Mouse (Mus musculus): Measurements from ENCODE around the gene Taf12. TPM values are rescaled to one million over a fixed set of nuclear protein-coding genes. Genes with fewer than 3 reads are reported as not detected.
A peak's percentile ranks its signal among the peaks of the same experiment; 100 is the strongest.

Taf12 gene
- polyA plus RNA-seq, 1 experiment from 2014 or later = 48.3 TPM

DNA sequence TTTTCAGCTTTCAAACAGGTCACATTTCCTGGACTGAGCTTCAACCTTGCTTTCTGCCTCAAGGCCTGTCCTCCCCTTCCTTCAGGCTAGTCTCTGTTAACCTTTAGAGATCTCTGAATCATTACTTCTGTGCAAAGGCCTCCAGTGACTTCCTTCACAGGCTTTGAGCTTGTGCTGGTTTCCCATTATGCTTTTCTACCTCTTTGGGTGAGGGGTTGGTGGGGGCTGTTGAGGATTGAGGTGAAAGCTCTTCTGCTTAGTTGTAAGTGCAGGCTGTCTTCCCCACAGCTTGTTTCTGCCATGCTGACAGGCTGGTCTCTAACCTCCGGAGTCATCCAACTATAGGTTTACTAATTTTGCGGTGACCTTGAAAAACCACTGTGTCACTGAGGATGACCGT is 17.8 kb upstream of the Taf12 start:
- whole genome bisulfite sequencing = 91% methylated on average over 3 of the region's 3 CpGs
- no peak for ATAC-seq (replicated peaks; ENCODE audit: low FRiP score)
- no peak overlapping the region for H3K4me2 ChIP-seq
- peaks cover 17% of the 10 kb centered on the region for H3K4me1 ChIP-seq
- 0 out of 2 replicates have a peak overlapping the region, but pooled peaks have one; percentile 14 for H3K27ac ChIP-seq
- H3K9ac ChIP-seq = no peak overlapping the region
- no peaks in the 10 kb centered on the region for H3K9me3 ChIP-seq (replicated peaks)
- peaks cover 6% of the 10 kb centered on the region for H3K36me3 ChIP-seq
- no peak overlapping the region for H3K4me3 ChIP-seq (replicated peaks)
- no peaks in the 10 kb centered on the region for H3K27me3 ChIP-seq

DNA sequence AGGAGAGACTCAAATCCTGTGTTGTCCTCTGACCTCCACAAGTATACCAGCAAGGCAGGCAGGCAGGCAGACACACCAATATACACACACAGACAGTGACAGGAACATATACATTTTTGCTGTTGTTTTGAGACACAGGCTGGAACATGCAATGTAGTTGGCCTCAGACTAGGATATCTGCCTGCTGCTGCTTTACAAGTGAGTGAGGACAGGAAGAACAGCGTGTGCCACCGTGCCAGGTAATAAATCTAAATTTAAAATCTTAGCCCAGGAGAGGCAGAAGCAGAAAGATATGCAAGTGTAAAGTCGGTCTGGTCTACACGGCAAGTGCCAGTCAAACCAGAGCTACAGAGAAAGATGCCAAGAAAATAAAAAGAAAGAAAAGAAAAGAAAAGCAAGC is 14.9 kb upstream of the Taf12 start:
- no peaks in the 10 kb centered on the region for H3K9me3 ChIP-seq (replicated peaks)
- H3K36me3 ChIP-seq = 0 out of 2 replicates have a peak, but pooled peaks cover 3% of the 10 kb centered on the region
- H3K4me3 ChIP-seq (replicated peaks) = peak overlapping the region; percentile 83; the same call in 1 of the 2 replicates
- peak overlapping the region; percentile 85 for H3K4me2 ChIP-seq
- no peak for ATAC-seq (replicated peaks; ENCODE audit: low FRiP score)
- 66% methylated on average over 4 of the region's 4 CpGs for WGBS
- H3K27ac ChIP-seq = 0 out of 2 replicates have a peak overlapping the region, but pooled peaks have one; percentile 34
- peak overlapping the region; percentile 88 for H3K9ac ChIP-seq
- peaks cover 26% of the 10 kb centered on the region for H3K4me1 ChIP-seq
- H3K27me3 ChIP-seq = no peaks in the 10 kb centered on the region

DNA sequence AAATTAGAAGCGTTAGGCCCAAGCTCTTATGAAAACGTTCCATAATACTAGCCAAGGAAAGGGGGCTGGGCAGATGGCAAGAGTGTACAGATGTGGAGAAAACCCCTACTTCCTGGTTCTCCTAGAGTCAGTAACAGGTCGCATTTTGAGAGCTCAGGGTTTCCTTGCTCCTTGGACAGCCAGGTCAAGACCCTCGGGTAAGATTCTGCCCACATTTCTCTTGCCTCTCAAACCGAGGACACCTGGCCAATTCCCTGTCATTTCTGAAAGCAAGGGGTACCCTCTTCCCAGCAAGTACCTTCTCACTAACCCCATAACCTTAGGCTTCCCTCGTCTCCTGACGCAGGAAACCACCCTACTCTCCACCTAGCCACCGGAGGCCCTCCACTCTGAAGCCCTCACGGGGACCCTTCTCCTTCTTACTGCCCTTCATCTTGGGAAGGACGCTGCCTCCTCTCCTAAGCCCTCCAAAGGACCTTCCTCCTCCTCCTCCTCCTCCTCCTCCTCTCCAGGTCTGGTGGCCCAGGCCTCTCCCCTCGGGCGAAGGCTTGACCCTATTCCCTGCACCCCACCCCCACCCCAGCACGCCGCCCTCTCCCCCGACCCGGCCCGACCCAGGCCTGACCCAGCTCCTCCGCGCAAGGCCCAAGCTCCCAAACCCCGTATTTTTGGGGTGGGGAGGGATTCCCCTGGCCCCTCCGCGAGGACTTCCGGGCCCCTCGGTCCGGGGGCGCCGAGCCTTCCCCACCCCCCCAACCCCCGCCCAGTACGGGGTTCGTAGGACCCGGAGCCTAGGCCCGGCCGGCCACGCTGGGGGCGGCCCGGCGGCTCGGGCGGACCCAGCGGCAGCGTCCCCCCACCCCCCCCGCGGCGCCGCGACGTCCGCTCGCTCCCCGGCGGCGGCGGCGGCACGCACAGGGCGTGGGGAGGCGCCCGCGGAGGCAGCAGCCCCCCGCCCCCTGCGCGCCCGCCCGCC is 13.5 kb upstream of the Taf12 start:
- Histone ChIP-seq H3K4me3 (replicated peaks) (peak overlapping the region; percentile 83), H3K36me3 (0 out of 2 replicates have a peak, but pooled peaks cover 3% of the 10 kb centered on the region), H3K9ac (peak overlapping the region; percentile 88), H3K4me2 (peak overlapping the region; percentile 85), H3K9me3 (replicated peaks) (no peaks in the 10 kb centered on the region), H3K27ac (peak overlapping the region; percentile 95), H3K27me3 (no peaks in the 10 kb centered on the region), H3K4me1 (peaks cover 26% of the 10 kb centered on the region)
- 1% methylated on average over 38 of the region's 64 CpGs for WGBS
- peak; percentile 88 for ATAC-seq (replicated peaks; ENCODE audit: low FRiP score)

DNA sequence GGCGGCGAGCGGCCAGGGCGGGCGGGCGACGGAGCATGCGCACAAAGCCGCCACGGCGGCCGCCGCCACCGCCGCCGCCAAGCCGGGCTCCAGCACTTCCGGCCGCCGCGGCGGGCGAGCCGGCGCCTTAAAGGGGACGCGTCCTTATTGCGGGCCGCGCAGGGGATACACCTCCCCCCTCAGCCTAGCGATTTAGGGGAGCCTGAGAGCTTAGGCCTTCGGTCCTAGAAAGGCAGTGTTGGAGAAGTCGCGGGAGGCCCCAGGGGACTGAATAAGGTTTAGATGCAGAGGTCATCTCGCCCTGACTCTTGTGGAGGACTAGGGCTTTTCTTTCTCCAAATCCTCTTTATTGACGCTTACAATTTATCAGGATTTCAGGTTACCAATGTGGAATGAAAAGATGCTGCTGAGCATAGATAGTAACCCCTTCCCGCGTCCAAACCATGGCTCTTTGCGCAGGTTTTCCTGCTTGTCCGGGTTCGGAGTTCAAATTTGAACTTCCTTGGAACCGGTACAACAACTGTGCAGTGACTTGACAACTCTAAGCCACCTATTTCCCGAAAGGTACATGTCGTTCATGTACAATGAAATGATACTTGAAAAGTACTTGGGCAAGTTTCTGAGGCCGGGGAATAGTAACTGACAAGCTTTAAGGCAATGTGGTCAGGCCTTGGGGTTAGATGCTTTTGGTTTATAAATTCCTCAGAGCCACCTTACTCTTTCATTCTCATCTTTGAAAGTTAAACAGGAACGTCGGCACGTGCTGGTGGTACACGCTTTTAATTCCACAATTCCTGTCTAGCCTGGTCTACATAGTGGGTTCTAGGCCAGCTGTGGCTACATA is 12.4 kb upstream of the Taf12 start, which contains the start of gene Gmeb1:
Gene Gmeb1 (minus strand): TSS at position 89 of the 844 bp plus-strand sequence.
- Histone ChIP-seq H3K4me2 (peak within 1 kb of the TSS; percentile 85), H3K4me3 (replicated peaks) (peak within 1 kb of the TSS; percentile 83), H3K27ac (peak within 1 kb of the TSS; percentile 95), H3K9ac (peak within 1 kb of the TSS; percentile 88), H3K36me3 (no peaks in the 10 kb centered on the region), H3K27me3 (no peaks in the 10 kb centered on the region), H3K9me3 (replicated peaks) (no peaks in the 10 kb centered on the region), H3K4me1 (peaks cover 26% of the 10 kb centered on the region)
- 14% methylated on average over 40 of the region's 49 CpGs for WGBS
- peak; percentile 88 for ATAC-seq (replicated peaks; ENCODE audit: low FRiP score)

DNA sequence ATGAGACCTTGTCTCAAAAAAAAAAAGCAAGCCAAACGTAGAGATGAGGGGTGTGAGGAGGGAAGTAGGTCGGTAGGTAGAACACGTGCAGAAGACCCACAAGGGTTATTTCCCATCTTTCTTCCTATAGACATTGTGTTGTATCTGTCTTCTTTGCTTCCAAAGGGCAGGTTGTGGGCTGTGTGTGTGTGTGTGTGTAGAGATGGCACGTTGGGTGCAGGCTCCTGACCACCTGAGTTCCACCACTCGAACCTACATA is 11.9 kb upstream of the Taf12 start:
- Histone ChIP-seq H3K9ac (no peak overlapping the region; the same call in 1 of the 2 replicates), H3K4me2 (0 out of 2 replicates have a peak overlapping the region, but pooled peaks have one; percentile 62), H3K27ac (peak overlapping the region; percentile 95), H3K4me3 (replicated peaks) (peak overlapping the region; percentile 83; the same call in 1 of the 2 replicates), H3K4me1 (peaks cover 26% of the 10 kb centered on the region), H3K9me3 (replicated peaks) (no peaks in the 10 kb centered on the region), H3K36me3 (no peaks in the 10 kb centered on the region), H3K27me3 (no peaks in the 10 kb centered on the region)
- ATAC-seq (replicated peaks; ENCODE audit: low FRiP score) = no peak
- WGBS = 74% methylated on average over 5 of the region's 5 CpGs

DNA sequence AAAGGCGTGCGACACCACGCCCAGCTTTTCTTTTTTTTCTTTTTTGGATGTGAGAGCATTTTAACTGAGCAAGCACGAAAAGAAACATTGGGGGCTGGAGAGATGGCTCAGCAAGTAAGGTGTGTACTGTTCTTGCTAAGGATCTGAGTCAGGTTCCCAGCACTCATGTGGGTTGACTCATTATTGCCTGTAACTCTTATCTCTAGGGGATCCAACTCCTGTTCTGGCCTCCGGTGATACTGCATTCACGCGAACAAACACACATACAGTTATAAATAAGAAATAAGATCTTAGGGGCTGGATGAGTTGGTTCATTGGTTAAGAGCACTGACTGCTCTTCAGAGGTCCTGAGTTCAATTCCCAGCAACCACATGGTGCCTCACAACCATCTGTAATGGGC is 10.9 kb upstream of the Taf12 start:
- H3K4me3 ChIP-seq (replicated peaks) = no peak overlapping the region
- no peak overlapping the region for H3K27ac ChIP-seq
- no peaks in the 10 kb centered on the region for H3K27me3 ChIP-seq
- peaks cover 26% of the 10 kb centered on the region for H3K4me1 ChIP-seq
- H3K36me3 ChIP-seq = no peaks in the 10 kb centered on the region
- H3K4me2 ChIP-seq = no peak overlapping the region
- no peaks in the 10 kb centered on the region for H3K9me3 ChIP-seq (replicated peaks)
- 90% methylated on average over 7 of the region's 7 CpGs for WGBS
- no peak overlapping the region for H3K9ac ChIP-seq
- no peak for ATAC-seq (replicated peaks; ENCODE audit: low FRiP score)

DNA sequence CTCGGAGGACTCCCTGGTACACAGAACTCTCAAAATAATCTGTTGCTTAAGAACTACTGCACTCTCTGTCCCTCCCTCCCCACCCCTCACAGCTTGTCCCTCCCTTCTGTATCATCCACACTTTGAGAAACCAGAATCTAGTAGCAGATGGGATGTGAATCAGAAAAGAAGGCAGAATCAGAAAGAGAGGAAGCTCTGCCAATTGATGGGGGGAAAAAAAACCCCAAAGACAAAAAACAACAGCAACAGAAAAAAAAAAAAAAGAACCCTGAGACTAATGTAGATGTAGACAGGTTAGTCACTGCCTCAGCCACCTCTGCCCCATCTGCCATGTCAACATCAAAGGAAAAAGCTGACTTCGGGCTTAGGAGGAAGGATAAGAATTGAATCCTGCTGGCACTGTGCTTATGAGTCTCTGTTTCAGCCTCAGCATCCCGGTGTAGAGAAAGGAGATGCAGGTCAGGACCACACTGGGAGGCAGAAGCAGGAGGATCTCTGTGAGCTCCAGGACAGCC is 7.3 kb upstream of the Taf12 start:
- Histone ChIP-seq H3K9me3 (replicated peaks) (no peaks in the 10 kb centered on the region), H3K27ac (no peak overlapping the region), H3K36me3 (no peaks in the 10 kb centered on the region), H3K9ac (no peak overlapping the region), H3K4me3 (replicated peaks) (no peak overlapping the region), H3K27me3 (no peaks in the 10 kb centered on the region), H3K4me1 (peaks cover 10% of the 10 kb centered on the region), H3K4me2 (no peak overlapping the region)
- no peak for ATAC-seq (replicated peaks; ENCODE audit: low FRiP score)
- 80% methylated on average over 3 of the region's 3 CpGs for WGBS

DNA sequence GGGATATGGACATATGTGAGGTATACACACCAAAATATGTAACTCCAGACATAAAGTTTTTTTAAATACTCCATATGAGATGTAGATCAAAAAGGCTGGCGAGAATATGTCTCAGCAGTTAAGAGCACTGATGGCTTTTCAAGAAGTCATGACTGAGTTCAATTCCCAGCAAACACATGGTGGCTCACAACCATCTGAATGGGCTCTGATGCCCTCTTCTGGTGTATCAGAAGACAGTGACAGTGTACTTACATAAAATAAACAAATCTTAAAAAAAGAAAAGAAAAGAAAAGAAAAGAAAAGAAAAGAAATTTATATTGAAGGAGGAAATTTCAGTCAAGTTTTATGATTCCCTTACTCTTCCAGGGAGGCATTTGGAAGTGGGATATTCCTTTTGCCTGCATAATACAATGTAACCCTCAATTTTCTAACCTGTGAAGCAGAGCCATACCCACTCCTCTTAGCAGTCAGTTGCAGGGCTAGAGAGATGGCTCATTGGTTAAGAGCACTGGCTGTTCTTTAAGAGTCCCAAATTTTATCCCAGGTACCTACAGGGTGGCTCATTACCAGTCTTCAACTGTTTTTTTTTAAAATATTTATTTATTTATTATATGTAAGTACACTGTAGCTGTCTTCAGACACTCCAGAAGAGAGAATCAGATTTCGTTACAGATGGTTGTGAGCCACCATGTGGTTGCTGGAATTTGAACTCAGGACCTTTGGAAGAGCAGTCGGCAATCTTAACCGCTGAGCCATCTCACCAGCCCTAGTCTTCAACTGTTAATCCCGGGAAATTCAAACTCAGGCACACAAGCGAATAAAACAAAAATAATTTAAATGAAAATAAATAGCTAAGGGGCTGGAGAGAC is 5.1 kb upstream of the Taf12 start:
- Histone ChIP-seq H3K9ac (no peak overlapping the region), H3K9me3 (replicated peaks) (no peaks in the 10 kb centered on the region), H3K4me1 (peaks cover 14% of the 10 kb centered on the region), H3K4me2 (no peak overlapping the region), H3K27ac (peak overlapping the region; percentile 98), H3K4me3 (replicated peaks) (0 out of 2 replicates have a peak overlapping the region, but pooled peaks have one; percentile 37), H3K36me3 (no peaks in the 10 kb centered on the region), H3K27me3 (no peaks in the 10 kb centered on the region)
- ATAC-seq (replicated peaks; ENCODE audit: low FRiP score) = peak; percentile 19; the same call in 1 of the 2 replicates
- WGBS = 11% methylated on average over 6 of the region's 6 CpGs

DNA sequence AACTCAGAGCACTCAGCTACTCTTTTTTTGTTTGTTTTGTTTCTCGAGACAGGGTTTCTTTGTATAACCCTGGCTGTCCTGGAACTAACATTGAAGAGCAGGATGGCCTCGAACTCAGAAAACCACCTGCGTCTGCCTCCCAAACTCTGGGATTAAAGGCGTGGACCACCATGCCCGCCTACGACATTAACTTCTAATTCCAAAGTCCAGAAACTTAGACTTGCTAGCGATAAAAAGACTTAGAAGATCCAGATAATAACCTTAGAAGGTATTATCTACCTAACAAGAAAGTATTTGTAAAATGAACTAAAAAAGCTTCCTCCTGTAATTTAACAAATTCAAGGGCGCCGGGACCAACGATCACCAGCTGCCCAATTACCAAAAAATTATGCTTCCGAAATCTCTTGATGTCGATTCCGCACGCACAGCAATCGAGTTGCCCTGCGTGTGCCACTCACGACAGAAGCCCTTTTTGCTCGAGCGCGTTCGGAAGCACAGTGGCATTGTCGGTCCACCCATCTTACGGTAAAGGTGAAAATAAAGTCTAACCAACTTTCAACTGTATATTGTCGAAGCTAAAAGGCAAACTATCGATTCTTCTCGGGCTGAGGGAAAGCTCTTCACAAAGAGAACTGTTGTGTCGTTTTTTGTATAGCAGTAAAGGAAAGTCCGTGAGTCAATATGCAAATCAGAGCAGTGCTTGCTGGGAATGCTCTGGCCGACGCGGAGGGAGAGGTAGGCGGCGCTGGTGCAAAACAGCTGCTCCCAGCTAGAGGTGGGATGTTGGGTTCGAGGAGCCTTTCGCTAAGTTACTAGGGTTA is 4.2 kb upstream of the Taf12 start:
- Histone ChIP-seq H3K27ac (peak overlapping the region; percentile 98), H3K27me3 (no peaks in the 10 kb centered on the region), H3K36me3 (no peaks in the 10 kb centered on the region), H3K9ac (peak overlapping the region; percentile 51), H3K4me1 (peaks cover 14% of the 10 kb centered on the region), H3K4me3 (replicated peaks) (peak overlapping the region; percentile 37), H3K9me3 (replicated peaks) (no peaks in the 10 kb centered on the region), H3K4me2 (peak overlapping the region; percentile 65)
- WGBS = under 1% methylated on average over 35 of the region's 35 CpGs
- ATAC-seq (replicated peaks; ENCODE audit: low FRiP score) = peak; percentile 75

DNA sequence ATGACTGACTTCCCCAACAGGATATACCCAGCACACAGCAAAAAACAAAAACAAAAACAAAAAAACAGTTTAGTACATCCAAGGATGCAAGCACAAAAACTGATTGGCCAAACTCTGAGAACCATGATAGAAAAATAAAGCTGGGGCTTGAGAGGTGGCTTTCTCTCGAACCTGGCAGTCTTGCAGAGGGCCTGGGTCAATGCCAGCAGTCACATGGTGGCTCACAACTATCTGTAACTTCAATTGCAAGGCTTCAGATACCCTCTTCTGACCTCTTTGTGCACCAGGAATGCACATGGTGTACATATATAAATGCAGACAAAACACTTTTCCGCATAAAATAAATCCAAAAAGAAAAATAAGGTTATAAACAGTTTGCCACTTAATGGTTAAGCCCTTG is 1.0 kb upstream of the Taf12 start:
- 60% methylated on average over 2 of the region's 2 CpGs for WGBS
- H3K36me3 ChIP-seq = peaks cover 5% of the 10 kb centered on the region; the same call in 1 of the 2 replicates
- peak overlapping the region; percentile 79 for H3K9ac ChIP-seq

More for the DNA sequence above, 1.0 kb upstream of the Taf12 start:
- no peak for ATAC-seq (replicated peaks; ENCODE audit: low FRiP score)
- Histone ChIP-seq H3K4me1 (peaks cover 22% of the 10 kb centered on the region), H3K9me3 (replicated peaks) (no peaks in the 10 kb centered on the region), H3K4me3 (replicated peaks) (peak overlapping the region; percentile 68), H3K27ac (no peak overlapping the region), H3K27me3 (no peaks in the 10 kb centered on the region), H3K4me2 (peak overlapping the region; percentile 80)

Data from kidney, embryonic 15.5 days (tissue).